In the genomic region with DNA sequence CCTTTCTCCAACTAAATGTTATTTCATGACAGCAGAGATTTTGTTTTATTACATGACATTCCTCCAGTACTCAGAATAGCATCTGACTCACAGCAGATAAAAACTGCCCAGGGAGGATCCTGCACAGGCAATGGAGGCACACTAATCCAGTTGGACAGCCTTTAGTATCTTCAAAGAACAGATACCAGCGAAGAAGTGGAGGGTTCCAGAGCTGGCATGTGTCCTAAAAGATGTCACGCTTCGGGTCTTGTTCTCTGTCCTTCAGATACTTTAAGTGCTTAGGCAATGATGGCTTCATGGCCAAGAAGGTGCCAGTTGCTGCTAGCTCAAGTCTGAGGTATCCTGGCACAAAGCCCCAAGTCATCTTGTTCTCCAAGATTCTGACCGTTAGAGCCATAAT, we compare ENCODE assay signal across 11 mouse cellular contexts.
DNase-seq lines count a peak whose midpoint lies in the region.
"Had no signal": no experiment of that assay in that cellular context is flagged by ENCODE, and none has a peak within 500 bp of the region (broad histone marks: within the 10 kb centered on the region; RNA-seq: fewer than 3 reads in every experiment).

No protein-coding gene starts in this region.

- peak; percentile 39 for DNase-seq in right cerebral cortex, adult 18-20 months
- DNase-seq in right cerebral cortex, postnatal 4 days = no peak
- DNase-seq in adrenal gland, postnatal 10 days = peak; percentile 26
- DNase-seq in frontal cortex, adult 2 months (ENCODE audit: extremely low spot score in 1 of 2, low spot score in 1 of 2) = peak; percentile 55 to 64
- peak; percentile 25 to 32 for DNase-seq in right cerebral cortex, postnatal 10 days (ENCODE audit: low spot score in 2 of 2)
- DNase-seq in ovary, postnatal 14 days (ENCODE audit: low spot score) = no peak
- DNase-seq in natural killer cell, adult 2 months (ENCODE audit: low spot score in 2 of 2) = no peak
- DNase-seq in urinary bladder, adult 2 months (ENCODE audit: low spot score) = no peak
- DNase-seq: cerebellum, postnatal 36 days; midbrain, embryonic 14.5 days; spleen, adult 18-20 months had no signal

Comparison
In these comparisons a context has a peak if more than half of its experiments do, and no peak if none do; other contexts are left out.
1. DNase-seq: peak in right cerebral cortex, adult 18-20 months (single experiment), adrenal gland, postnatal 10 days (single experiment), frontal cortex, adult 2 months (2 of 2) and right cerebral cortex, postnatal 10 days (2 of 2); none in right cerebral cortex, postnatal 4 days (single experiment), ovary, postnatal 14 days (single experiment), natural killer cell, adult 2 months (0 of 2) and urinary bladder, adult 2 months (single experiment).